ENCODE assay signal across 12 mouse cellular contexts in genomic region chr5:138090271-138090670, GRCm38 (mm10). TPM values are rescaled to one million over a fixed set of nuclear protein-coding genes. Genes with fewer than 3 reads are reported as not detected.
A peak's percentile ranks its signal among the peaks of the same experiment; 100 is the strongest.
DNase-seq lines count a peak whose midpoint lies in the region; ATAC-seq and TF ChIP-seq lines count a peak whose summit lies in the region.
"Had no signal": no experiment of that assay in that cellular context is flagged by ENCODE, and none has a peak within 500 bp of the region (broad histone marks: within the 10 kb centered on the region; RNA-seq: fewer than 3 reads in every experiment).

No protein-coding gene starts in this region.

- no peak overlapping the region; the same call in 1 of the 2 replicates for H3K4me3 ChIP-seq in liver, adult 2 months (ENCODE audit: insufficient read depth, low read depth, low read length)
- H3K4me3 ChIP-seq in liver, embryonic 12.5 days = no peak overlapping the region
- no peak overlapping the region for H3K4me3 ChIP-seq in bone marrow, adult 2 months (replicated peaks; ENCODE audit: control insufficient read depth, low read depth, low read length)
- no peak overlapping the region for H3K4me3 ChIP-seq in intestine, embryonic 15.5 days (replicated peaks)
- H3K4me3 ChIP-seq: embryonic facial prominence, embryonic 12.5 days; liver, embryonic 13.5 days had no signal

- intact Hi-C loops in left cerebral cortex, postnatal 4 days (cut with DNase I) = no loop called here

- H3K9ac ChIP-seq in liver, adult 2 months (ENCODE audit: low read depth, low read length) = no peak overlapping the region
- no peak overlapping the region for H3K9ac ChIP-seq in liver, embryonic 12.5 days
- no peak overlapping the region for H3K9ac ChIP-seq in intestine, embryonic 15.5 days
- H3K9ac ChIP-seq: embryonic facial prominence, embryonic 12.5 days; liver, embryonic 13.5 days had no signal

- WGBS in liver, adult 2 months = 50% methylated on average over 3 of the region's 3 CpGs
- 80% methylated on average over 3 of the region's 3 CpGs for WGBS in liver, embryonic 12.5 days (ENCODE audit: insufficient replicate concordance)
- 62% methylated on average over 3 of the region's 3 CpGs for WGBS in bone marrow, adult 2 months
- 69% methylated on average over 3 of the region's 3 CpGs for WGBS in intestine, embryonic 15.5 days

- peak; percentile 36 to 39 for DNase-seq in cerebellum, postnatal 10 days
- DNase-seq in cerebellum, postnatal 36 days = no peak
- peak; percentile 27 for DNase-seq in liver, adult 2 months (ENCODE audit: extremely low read depth, low read depth, low spot score)
- DNase-seq in left cerebral cortex, postnatal 4 days = no peak
- DNase-seq: liver, embryonic 13.5 days had no signal

- H3K79me2 ChIP-seq in liver, adult 2 months (ENCODE audit: control insufficient read depth, insufficient read depth, low read length) = peaks cover 26% of the 10 kb centered on the region; the same call in 1 of the 2 replicates

- TF ChIP-seq CTCF in liver, adult 2 months (IDR thresholded peaks at IDR 0.05; ENCODE audit: low read depth, low read length) = peak; percentile 59; the same call in 1 of the 2 replicates
- TF ChIP-seq CTCF in bone marrow, adult 2 months (IDR thresholded peaks at IDR 0.05; ENCODE audit: control insufficient read depth, insufficient read depth, low read length) = peak; percentile 38; the same call in 1 of the 2 replicates

- TF ChIP-seq POLR2A in liver, adult 2 months (IDR thresholded peaks at IDR 0.05; ENCODE audit: extremely low read depth, insufficient read depth, low read length) = no peak
- no peak for TF ChIP-seq POLR2A in bone marrow, adult 2 months (IDR thresholded peaks at IDR 0.05; ENCODE audit: borderline replicate concordance, control insufficient read depth, low read depth, low read length)

- no peak for ATAC-seq in liver, embryonic 12.5 days
- ATAC-seq in megakaryocyte progenitor cell, adult 5-6 weeks (replicated peaks; ENCODE audit: poor library complexity) = peak; percentile 55; the same call in 1 of the 2 replicates
- ATAC-seq in intestine, embryonic 15.5 days = no peak

- H3K4me1 ChIP-seq in liver, adult 2 months (ENCODE audit: control insufficient read depth, insufficient read depth, low read length) = peaks cover 39% of the 10 kb centered on the region
- peaks cover 41% of the 10 kb centered on the region for H3K4me1 ChIP-seq in liver, embryonic 12.5 days
- no peaks in the 10 kb centered on the region; the same call in 1 of the 2 replicates for H3K4me1 ChIP-seq in bone marrow, adult 2 months (ENCODE audit: control insufficient read depth, insufficient read depth, low read length)
- no peaks in the 10 kb centered on the region for H3K4me1 ChIP-seq in intestine, embryonic 15.5 days (replicated peaks)
- H3K4me1 ChIP-seq: embryonic facial prominence, embryonic 12.5 days had no signal

- peaks cover 30% of the 10 kb centered on the region for H3K36me3 ChIP-seq in liver, adult 2 months (ENCODE audit: control insufficient read depth, insufficient read depth, low read length)
- H3K36me3 ChIP-seq in liver, embryonic 12.5 days = peaks cover 45% of the 10 kb centered on the region
- H3K36me3 ChIP-seq in intestine, embryonic 15.5 days = peaks cover 17% of the 10 kb centered on the region

- no peak overlapping the region for H3K4me2 ChIP-seq in liver, embryonic 12.5 days
- no peak overlapping the region for H3K4me2 ChIP-seq in intestine, embryonic 15.5 days (replicated peaks)
- H3K4me2 ChIP-seq: embryonic facial prominence, embryonic 12.5 days; liver, embryonic 13.5 days had no signal

- no peaks in the 10 kb centered on the region for H3K27me3 ChIP-seq in liver, adult 2 months (ENCODE audit: control insufficient read depth, insufficient read depth, low read length)
- no peaks in the 10 kb centered on the region for H3K27me3 ChIP-seq in liver, embryonic 12.5 days (replicated peaks)
- H3K27me3 ChIP-seq in intestine, embryonic 15.5 days (replicated peaks) = no peaks in the 10 kb centered on the region
- H3K27me3 ChIP-seq: embryonic facial prominence, embryonic 12.5 days; liver, embryonic 13.5 days had no signal

- H3K27ac ChIP-seq in liver, adult 2 months (replicated peaks; ENCODE audit: insufficient read depth, low read depth, low read length) = peak overlapping the region; percentile 19; the same call in 1 of the 2 replicates
- no peak overlapping the region for H3K27ac ChIP-seq in liver, embryonic 12.5 days
- H3K27ac ChIP-seq in bone marrow, adult 2 months (ENCODE audit: control insufficient read depth, insufficient read depth, low read depth, low read length, poor library complexity) = no peak overlapping the region
- no peak overlapping the region for H3K27ac ChIP-seq in intestine, embryonic 15.5 days
- H3K27ac ChIP-seq: embryonic facial prominence, embryonic 12.5 days; liver, embryonic 13.5 days had no signal

- H3K9me3 ChIP-seq in liver, embryonic 12.5 days (replicated peaks) = no peaks in the 10 kb centered on the region
- no peaks in the 10 kb centered on the region for H3K9me3 ChIP-seq in intestine, embryonic 15.5 days
- H3K9me3 ChIP-seq: embryonic facial prominence, embryonic 12.5 days; G1E; liver, embryonic 13.5 days had no signal

RNA-seq across cellular contexts. Expression of gene Zkscan1, which starts 5.4 kb away (rescaled TPM):
- 22.2 and 24.3 TPM in 2 replicates for total RNA-seq in liver, adult 2 months (2014; rRNA removed)
- polyA plus RNA-seq in liver, adult 2 months (2012; rRNA removed) = 3.1 and 3.9 TPM in 2 replicates
- 7.3 and 8.2 TPM in 2 replicates for polyA plus RNA-seq in liver, embryonic 12.5 days (2016; fragmentation: Nextera tagmentation; extraction: Ambion mirVana)
- polyA plus RNA-seq in bone marrow, adult 2 months (2011; ENCODE audit: insufficient read depth, insufficient read length, low replicate concordance, missing spikeins) = 6.0 and 9.0 TPM in 2 replicates
- 26.0 and 30.1 TPM in 2 replicates for total RNA-seq in megakaryocyte progenitor cell, adult 5-6 weeks (2015)
- 19.9 and 25.2 TPM in 2 replicates for total RNA-seq in megakaryocyte progenitor cell, adult 5-6 weeks (2017)
- polyA plus RNA-seq in intestine, embryonic 15.5 days (2015; fragmentation: Nextera tagmentation; extraction: Ambion mirVana) = 13.7 and 15.0 TPM in 2 replicates
- total RNA-seq in left cerebral cortex, postnatal 4 days (2021) = 10 to 100 TPM; 44.6 to 45.1 TPM

RNA-seq across cellular contexts. Expression of gene Zscan21, which starts 26.4 kb away (rescaled TPM):
- 8.9 and 10.2 TPM in 2 replicates for total RNA-seq in liver, adult 2 months (2014; rRNA removed)
- 6.0 and 6.8 TPM in 2 replicates for polyA plus RNA-seq in liver, adult 2 months (2012; rRNA removed)
- 19.0 and 19.6 TPM in 2 replicates for polyA plus RNA-seq in liver, embryonic 12.5 days (2016; fragmentation: Nextera tagmentation; extraction: Ambion mirVana)
- polyA plus RNA-seq in bone marrow, adult 2 months (2011; ENCODE audit: insufficient read depth, insufficient read length, low replicate concordance, missing spikeins) = 4.3 and 6.5 TPM in 2 replicates
- total RNA-seq in megakaryocyte progenitor cell, adult 5-6 weeks (2015) = 13.9 and 14.0 TPM in 2 replicates
- 11.8 and 12.5 TPM in 2 replicates for total RNA-seq in megakaryocyte progenitor cell, adult 5-6 weeks (2017)
- polyA plus RNA-seq in intestine, embryonic 15.5 days (2015; fragmentation: Nextera tagmentation; extraction: Ambion mirVana) = 43.3 and 45.9 TPM in 2 replicates
- total RNA-seq in left cerebral cortex, postnatal 4 days (2021) = 10 to 100 TPM; 34.9 to 35.7 TPM

RNA-seq across cellular contexts. Expression of gene Smok3c, which starts 37.3 kb away (rescaled TPM):
- not detected in 2 replicates for total RNA-seq in liver, adult 2 months (2014; rRNA removed)
- not detected in 2 replicates for polyA plus RNA-seq in liver, adult 2 months (2012; rRNA removed)
- not detected in 2 replicates for polyA plus RNA-seq in liver, embryonic 12.5 days (2016; fragmentation: Nextera tagmentation; extraction: Ambion mirVana)
- not detected in 2 replicates for polyA plus RNA-seq in bone marrow, adult 2 months (2011; ENCODE audit: insufficient read depth, insufficient read length, low replicate concordance, missing spikeins)
- not detected in 2 replicates for total RNA-seq in megakaryocyte progenitor cell, adult 5-6 weeks (2015)
- total RNA-seq in megakaryocyte progenitor cell, adult 5-6 weeks (2017) = not detected in 2 replicates
- polyA plus RNA-seq in intestine, embryonic 15.5 days (2015; fragmentation: Nextera tagmentation; extraction: Ambion mirVana) = not detected in 2 replicates
- total RNA-seq in left cerebral cortex, postnatal 4 days (2021) = not detected
- polyA plus RNA-seq: embryonic facial prominence, embryonic 12.5 days; G1E; heart, embryonic 16.5 days; liver, embryonic 13.5 days had no signal

Comparison
In these comparisons a context has a peak if more than half of its experiments do, and no peak if none do; other contexts are left out.
1. DNase-seq: peak in cerebellum, postnatal 10 days (2 of 2) and liver, adult 2 months (single experiment); none in cerebellum, postnatal 36 days (0 of 2) and left cerebral cortex, postnatal 4 days (single experiment).